Mouse (Mus musculus): ENCODE measurements around the gene Olfr221.

Olfr221 gene

GRCm38 (mm10) chr14:52019590-52020340 lies 22.5 kb downstream of the Olfr221 start:
- DNase-seq (ENCODE audit: low spot score in 2 of 2), result peak; percentile 96 to 97

DNA sequence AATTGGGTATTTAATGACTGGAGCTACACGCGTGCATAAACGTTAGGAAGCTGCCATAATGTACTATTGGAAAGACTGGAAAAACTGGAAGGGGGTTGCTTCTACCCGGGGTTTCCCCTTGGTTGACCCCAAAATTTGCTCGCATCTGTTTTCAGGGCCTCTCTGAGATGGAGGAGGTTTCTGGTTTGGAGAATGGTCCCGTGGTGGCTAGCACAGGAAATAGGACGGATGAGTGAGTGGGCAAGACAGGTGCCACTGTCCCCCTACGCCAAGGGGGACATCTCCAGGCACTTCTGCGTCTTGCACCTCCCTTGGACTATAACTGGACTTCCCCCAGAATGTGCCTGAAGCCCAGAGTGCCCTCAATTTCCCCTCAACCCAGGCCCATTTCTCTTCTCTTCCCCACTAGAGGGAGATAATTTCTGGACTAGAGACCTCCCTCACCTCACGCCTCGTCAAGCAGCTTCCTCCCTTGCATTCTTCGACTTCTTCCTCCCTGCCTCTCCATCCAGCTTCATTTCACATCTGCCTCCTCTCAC lies 23.1 kb downstream of the Olfr221 start:
- no peak for DNase-seq (ENCODE audit: low spot score in 2 of 2)

DNA sequence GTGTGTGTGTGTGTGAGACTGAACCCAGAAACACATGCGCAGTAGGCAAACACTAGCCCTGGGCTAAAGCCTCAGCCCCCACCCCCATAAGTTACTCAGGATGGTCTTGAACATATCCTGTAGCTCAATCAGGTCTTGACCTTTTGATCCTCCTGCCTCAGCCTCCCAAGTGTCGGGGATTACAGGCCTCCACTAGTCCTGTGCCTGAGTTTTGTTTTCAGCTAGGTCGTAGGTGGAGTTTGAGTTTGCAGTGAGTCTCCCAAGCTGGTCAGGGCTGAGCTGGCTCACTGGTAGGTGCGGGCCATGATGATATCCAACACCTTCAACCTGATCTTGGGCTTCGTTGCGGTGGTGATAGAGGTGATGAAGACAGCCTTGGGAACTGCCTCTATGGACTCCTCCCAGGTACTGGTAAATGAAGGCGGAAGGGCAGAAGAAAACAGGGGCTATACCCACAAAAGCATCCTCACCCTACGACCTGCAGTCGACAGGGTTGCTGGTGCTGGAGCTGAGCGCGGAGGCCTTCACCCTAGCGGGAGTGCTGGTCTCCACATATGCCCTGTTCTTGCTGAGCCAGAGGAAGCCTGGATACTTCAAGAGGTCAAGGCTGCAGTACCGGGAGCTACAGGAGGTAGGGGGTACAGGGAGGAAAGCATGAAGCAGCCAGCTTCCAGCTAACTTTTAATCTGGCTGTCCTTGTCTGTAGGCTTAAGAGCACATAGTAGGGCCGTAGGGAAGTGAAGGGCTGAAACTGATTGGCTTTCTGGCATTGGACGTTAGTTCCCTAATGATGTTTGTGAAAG lies 23.8 kb downstream of the Olfr221 start:
- no peak for DNase-seq (ENCODE audit: low spot score in 2 of 2)

- no peak for DNase-seq (ENCODE audit: low spot score in 2 of 2)
These were observed 24.6 kb downstream of the Olfr221 start for GRCm38 (mm10) chr14:52017662-52018061.

DNA sequence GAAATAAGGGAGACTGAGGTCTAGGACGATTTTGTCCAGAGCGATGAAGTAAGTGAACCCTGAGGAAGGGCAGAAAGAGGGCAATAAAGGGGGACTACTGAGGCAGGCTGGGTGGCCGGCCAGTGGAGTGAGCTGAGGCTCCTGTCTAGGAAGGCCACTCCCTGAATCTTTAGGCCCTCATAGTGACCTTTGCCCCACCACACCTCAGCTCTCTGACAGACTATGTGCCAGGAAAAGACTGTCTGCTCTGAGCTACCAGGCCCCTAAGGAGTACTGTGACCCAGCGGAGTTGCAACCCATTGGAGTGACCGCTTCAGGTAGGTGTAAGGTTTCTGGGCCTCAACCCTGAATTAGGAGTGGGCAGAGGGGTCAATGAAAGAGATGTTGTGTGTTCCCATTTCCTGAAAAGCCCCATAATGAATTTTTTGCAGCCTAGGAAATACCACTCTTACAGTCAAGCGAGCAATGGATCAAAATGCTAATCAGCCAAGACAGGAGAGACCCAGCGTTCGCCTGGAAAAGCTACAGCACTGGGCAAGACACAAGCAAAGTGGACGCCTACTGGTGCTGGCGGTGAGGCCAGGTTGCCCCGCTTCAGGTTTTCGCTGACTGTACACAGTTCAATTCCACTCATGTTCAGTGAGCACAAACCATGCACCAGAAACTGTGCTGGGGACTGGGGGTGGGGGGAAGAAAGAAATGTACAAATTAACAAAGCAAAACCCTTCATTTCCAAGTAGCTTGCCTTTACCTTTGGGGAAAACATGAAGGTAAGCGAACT lies 25.4 kb downstream of the Olfr221 start:
- DNase-seq (ENCODE audit: low spot score in 2 of 2), result no peak

- no peak for DNase-seq (ENCODE audit: low spot score in 2 of 2)
These were observed 26.7 kb downstream of the Olfr221 start, which contains the start of gene Tmem253 for GRCm38 (mm10) chr14:52015445-52016100. Gene Tmem253, plus strand, starts transcription at chr14:52015658.

DNA sequence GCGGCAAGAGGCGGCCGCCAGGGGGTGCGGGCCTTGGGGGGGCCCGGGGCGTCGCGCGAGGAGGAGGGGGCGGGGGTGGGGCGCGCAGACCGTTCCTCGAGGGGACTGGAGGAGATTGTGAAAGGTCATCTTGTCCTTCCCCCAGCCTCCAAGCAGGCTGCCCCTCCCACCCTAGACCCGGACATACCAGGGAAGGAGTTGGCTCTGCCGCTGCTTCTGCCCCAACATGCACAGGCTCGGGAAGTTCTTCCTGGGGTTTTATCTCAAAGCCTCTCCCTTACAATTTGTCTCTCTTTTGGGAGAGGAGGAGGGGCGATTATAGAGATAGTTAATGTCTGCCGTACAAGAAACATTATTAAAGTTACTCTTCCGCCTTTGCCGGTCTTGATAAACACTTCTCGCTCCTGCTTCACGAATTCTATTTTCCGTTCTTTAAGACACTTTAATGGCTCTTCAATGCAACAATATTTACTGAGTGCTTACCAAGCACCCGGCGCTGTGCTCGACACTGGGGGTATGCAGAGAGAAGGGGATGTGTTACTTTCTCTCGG lies 27.4 kb downstream of the Olfr221 start:
- DNase-seq (ENCODE audit: low spot score in 2 of 2), result peak; percentile 43 to 70

DNA sequence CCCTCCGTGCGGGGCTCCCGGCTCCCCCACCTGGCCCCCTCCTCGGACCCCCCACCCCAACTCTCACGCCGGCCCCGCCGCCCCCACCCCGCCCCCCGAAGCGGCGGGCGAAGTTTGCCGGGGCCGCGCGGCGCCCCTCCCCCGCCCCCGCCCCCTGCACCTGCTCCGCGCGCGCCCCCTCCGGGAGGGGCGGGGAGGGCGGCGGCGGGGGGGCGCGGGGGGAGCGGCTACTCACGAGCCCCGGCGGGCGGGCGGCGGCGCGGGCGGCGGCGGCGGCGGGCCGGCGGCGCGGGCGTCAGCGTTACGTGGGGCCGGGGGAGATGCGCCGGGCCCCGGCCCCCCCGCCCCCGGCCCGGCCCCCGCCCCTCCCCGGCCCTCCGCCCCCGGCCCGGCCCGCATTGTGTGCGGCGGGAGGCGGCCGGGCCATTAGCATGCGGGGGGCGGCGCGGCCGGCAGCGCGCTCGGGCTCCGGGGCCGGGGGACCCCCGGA lies 27.9 kb downstream of the Olfr221 start:
- no peak for DNase-seq (ENCODE audit: low spot score in 2 of 2)

- DNase-seq (ENCODE audit: low spot score in 2 of 2), result no peak
These were observed 28.5 kb downstream of the Olfr221 start for GRCm38 (mm10) chr14:52013771-52014219.

DNA sequence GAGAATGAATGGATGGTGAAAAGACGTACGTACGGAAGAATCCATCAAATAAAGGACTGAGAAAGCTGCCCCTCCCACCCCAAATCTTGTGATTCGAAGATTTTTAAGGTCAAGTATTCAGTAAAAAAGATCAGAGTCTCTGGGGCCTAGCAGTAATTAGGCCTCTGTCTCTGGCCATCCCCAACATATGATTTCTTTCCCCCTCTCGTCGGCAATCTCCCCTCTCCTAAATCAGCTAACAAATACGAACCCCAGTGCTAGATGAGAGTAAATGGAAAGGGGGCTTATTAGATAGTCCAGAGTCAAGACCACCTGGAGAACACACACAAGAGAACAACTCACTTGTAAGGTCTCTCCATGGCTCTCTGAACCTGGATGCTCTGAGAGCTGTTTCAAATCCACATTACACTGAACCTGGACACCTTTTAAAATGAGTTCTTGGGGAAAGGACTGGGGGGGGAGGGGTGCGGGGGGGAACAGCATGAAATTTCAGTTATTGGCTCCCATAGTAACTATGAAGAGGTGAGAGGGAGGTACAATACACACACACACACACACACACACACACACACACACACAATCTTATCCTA lies 29.1 kb downstream of the Olfr221 start:
- DNase-seq (ENCODE audit: low spot score in 2 of 2), result no peak

DNA sequence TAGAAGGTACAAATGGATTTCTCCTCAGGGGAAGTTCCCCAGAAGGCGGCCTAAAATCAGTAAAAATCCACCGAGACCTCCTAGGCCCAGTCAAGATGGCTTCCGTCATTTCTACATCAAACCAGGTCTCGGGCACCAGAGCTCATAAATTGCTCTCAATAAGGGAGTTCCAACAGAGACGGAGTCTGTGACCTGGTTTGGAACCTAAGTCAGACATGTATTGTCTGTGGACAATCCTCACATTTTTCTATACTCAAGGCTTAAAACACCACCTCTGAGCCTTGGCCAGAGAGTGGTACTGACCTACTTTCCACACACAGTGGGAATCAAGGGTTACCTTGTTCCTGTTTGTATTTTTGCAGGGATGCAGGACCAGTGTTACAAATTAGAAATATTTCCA lies 29.7 kb downstream of the Olfr221 start:
- no peak for DNase-seq (ENCODE audit: low spot score in 2 of 2)

DNA sequence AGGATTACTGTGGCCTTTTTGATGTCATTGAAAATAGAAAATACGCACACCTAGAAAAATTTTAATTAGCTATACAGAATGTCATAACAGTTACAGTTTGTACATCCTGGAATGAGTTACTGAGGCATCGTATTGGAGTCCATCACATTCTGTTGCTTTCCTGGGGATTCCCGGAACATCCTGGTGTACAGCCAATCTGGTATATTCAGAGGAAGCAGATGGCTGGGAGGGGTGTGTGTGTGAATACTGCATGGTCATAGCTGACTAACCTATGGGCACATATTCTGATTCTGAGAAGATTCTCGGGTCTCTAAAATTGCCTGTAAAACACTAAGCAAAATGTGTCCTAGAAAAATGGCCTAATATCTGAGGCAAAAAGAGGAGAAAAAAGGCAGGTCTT lies 30.2 kb downstream of the Olfr221 start:
- DNase-seq (ENCODE audit: low spot score in 2 of 2), result no peak

DNA sequence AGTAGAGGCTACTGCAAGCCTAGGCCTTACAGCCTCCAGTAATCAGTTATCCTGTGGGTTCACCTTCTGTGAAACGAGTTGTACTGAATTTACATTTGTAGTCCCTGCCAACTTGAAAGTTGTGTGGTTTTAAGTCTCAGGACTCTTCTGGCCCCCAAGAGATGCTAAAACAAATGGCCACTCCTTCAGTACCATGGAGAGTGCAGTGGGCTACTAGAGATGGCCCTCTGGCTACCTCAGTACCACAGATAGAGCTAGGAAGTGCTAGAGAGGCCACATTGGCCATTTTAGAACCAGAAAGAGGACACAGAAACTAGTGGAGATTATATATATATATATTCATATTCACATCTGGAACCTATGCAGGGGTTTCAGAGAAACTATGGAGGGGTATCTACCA lies 30.6 kb downstream of the Olfr221 start:
- no peak for DNase-seq (ENCODE audit: low spot score in 2 of 2)

DNA sequence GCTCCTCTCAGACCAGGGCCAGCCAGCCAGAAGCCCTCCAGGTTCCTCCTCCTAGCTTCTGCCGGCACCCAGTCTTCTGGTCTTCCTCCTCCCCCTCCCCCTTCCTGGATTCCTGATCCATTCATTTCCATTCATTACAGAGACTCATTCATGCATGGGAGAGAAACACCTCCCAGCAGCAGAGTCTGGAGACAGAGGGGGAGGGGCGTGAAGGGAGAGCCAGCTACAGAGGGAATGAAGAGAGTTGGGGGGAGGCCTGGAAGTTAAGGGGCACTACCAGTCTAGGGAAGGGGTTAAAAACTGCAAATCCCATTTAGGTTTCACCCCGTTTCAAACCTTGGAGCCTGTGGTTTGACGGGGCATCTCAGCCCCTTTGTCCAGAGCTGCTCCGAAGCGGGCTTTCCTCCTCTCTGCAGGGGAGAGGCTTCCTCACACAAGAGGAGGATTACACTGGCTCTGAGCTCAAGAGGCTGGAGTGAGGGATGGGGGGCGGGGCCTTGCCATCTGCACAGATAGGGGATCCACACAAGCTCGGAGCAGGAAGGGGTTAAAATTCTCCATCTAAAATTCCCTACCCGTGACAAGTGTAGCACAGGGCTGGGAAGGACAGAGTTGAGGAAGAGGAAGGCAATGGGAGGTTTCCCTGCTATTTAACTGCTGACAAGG lies 31.7 kb downstream of the Olfr221 start:
- no peak for DNase-seq (ENCODE audit: low spot score in 2 of 2)

DNA sequence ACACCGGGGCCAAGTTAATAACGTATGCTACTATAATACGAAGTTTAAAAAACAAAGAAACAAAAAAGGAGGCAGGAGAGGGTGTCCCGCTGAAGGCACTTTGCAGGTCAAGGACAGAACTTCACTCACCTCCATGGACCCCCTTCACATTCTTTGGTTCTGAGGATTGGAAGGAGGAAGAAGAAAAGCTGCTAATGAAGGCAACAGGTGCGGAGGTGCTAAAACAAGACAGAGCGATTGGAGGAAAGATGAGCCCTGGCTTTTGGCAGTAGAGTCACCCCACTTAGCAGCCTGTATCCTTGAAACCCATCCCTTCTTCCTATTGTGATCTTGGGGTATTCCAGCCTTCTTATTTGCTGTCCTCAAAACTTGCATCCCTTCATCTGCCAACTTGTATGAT lies 32.4 kb downstream of the Olfr221 start:
- DNase-seq (ENCODE audit: low spot score in 2 of 2), result no peak

- DNase-seq (ENCODE audit: low spot score in 2 of 2), result no peak
These were observed 32.9 kb downstream of the Olfr221 start for GRCm38 (mm10) chr14:52009361-52009760.

DNA sequence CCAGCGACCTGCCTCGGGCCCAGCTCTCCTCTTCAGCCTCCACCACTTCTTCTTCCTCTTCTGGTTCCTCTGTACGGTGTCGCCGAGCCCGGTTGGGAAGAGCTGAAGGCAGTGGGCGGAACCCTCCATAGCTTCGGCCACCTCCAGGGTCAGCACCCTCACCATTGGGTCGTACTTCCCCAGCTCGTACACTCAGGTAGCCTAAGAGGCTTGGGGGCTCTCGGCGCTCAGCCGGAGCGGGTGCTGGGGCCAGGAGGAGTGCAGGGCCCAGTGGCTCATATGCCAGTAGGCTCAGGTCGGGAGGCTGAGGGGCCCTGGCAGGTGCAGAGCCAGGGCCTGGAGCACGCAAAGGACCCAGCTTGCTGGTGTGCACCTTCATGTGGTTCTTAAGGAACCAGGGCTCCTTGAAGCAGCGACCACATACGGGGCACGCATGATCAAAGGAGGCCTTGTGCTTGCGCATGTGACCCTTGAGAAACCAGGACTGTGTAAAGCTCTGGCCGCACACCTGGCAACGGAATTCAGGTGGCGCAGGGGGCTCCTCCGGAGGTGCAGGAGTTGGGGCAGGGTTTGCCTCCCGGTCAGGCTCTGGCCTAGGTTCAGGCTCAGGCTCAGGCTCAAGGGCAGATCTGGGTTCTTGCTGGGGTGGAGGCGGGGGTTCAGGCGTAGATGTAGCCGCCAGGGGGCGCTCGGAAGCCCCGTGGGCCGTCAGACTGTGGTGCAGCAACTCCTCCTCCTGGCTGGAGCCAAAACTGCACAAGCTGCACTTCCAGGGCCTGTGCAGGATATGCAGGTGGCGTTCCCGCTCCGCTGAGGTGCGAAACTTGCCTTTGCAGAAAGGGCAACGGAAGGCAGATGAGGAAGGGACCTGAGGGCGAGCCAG lies 33.7 kb downstream of the Olfr221 start:
- DNase-seq (ENCODE audit: low spot score in 2 of 2), result peak; percentile 83 to 88

DNA sequence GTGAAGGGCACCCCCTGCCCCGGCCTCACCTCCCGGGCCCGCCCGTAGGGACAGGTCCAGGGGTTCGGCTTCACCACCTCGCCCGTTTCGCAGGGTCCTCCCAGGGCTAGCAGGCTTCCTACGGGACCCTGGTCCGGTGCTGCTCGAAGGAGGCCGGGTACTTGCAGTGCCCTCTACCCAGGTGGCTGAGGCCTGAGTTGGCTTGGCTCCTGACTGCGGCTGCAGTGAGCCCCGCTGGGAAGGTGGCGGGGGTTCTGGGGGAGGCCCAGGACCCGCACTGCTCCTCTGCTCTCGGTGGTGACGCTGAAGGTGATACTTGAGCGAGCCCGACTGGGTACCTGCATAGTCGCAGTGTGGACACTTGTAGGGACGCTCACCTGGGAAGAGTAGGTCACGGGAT lies 35.5 kb downstream of the Olfr221 start:
- no peak for DNase-seq (ENCODE audit: low spot score in 2 of 2)

DNA sequence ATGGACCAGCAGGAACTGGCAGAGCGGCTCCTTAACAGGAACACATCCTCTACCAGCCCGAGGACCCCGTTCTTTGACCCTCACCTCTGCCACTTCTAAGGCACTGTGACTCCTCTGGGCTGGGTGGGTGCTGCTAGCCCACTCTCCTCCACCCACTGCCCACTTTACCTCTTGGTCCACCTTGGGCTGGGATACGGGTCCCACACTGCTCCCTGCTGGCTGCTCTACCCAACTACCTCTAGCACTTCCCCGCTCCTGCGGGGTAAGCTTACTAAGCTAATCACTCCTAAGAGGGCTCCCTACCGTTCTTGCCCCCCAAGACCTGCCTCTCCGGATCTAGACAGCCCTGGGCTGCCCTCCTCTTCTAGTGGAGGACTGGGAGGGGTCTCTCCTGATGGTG lies 36.0 kb downstream of the Olfr221 start:
- no peak for DNase-seq (ENCODE audit: low spot score in 2 of 2)
